Mouse (Mus musculus) ES-E14 (cell line): ENCODE measurements around the gene Lamc1. TPM values are rescaled to one million over a fixed set of nuclear protein-coding genes. Genes with fewer than 3 reads are reported as not detected.
"Not testable (repeated sequence)": the region's sequence is repeated elsewhere in the genome, so short reads cannot be mapped to it uniquely, and the experiment has no call there.

Experiments used
- DNase-seq: peaks from one replicate; pipeline ENCODE4 v3.0.0-alpha.2; 2013; ENCODE audit warnings: low read depth, low spot score
- H3K27ac ChIP-seq: 2 replicates; pipeline ENCODE4 v1.5.1; 2012; ENCODE audit warnings: low read depth, mild to moderate bottlenecking, low read length, moderate library complexity, mixed read lengths; ENCODE audit not compliant: poor library complexity, insufficient read depth, severe bottlenecking
- H3K36me3 ChIP-seq: 2 replicates; pipeline ENCODE4 v1.6.1; 2012; ENCODE audit warnings: mild to moderate bottlenecking, low read length, moderate library complexity, mixed read lengths; ENCODE audit not compliant: control insufficient read depth, poor library complexity, insufficient read depth, severe bottlenecking
- H3K4me1 ChIP-seq, 2 experiments: fragments of 150-350 bp in 1 of 2; sonication (generic) in 1 of 2; 2 replicates each; pipeline ENCODE4 v1.6.1; 2012; ENCODE audit warnings: low read length in 2 of 2, mild to moderate bottlenecking in 1 of 2, mixed read lengths in 1 of 2; ENCODE audit not compliant: control insufficient read depth in 2 of 2, insufficient read depth in 2 of 2, poor library complexity in 1 of 2
- H3K4me3 ChIP-seq, 2 experiments: fragments of 150-350 bp in 1 of 2; sonication (generic) in 1 of 2; 2 replicates each; pipeline ENCODE4 v1.5.1; 2012; ENCODE audit warnings: low read length in 2 of 2, low read depth in 1 of 2, mild to moderate bottlenecking in 1 of 2, mixed read lengths in 1 of 2; ENCODE audit not compliant: insufficient read depth in 1 of 2, poor library complexity in 1 of 2, severe bottlenecking in 1 of 2
- H3K9ac ChIP-seq: 2 replicates; pipeline ENCODE4 v1.6.1; 2012; ENCODE audit warnings: low read depth, mild to moderate bottlenecking, low read length, mixed read lengths; ENCODE audit not compliant: poor library complexity, insufficient read depth, severe bottlenecking
- H3K9me3 ChIP-seq: fragments of 150-350 bp; sonication (generic); 2 replicates; pipeline ENCODE4 v1.6.1; 2012; ENCODE audit warnings: low read depth, mild to moderate bottlenecking, low read length; ENCODE audit not compliant: control insufficient read depth, insufficient read depth
- CHD2 ChIP-seq: IDR thresholded peaks from 2 replicates; pipeline ENCODE4 v1.6.1; 2014; ENCODE audit warnings: mild to moderate bottlenecking, low read depth, low read length, inconsistent platforms
- HCFC1 ChIP-seq: IDR thresholded peaks from 2 replicates; pipeline ENCODE4 v1.6.1; 2012; ENCODE audit warnings: low read length, inconsistent platforms, borderline replicate concordance; ENCODE audit not compliant: insufficient read depth
- MAFK ChIP-seq: IDR thresholded peaks from 2 replicates; pipeline ENCODE4 v1.6.1; 2014; ENCODE audit warnings: mild to moderate bottlenecking, low read depth, low read length, inconsistent platforms; ENCODE audit not compliant: insufficient read depth
- ZC3H11A ChIP-seq: IDR thresholded peaks from 2 replicates; pipeline ENCODE4 v1.6.1; 2012; ENCODE audit warnings: low read depth, mild to moderate bottlenecking, inconsistent platforms, low read length, borderline replicate concordance
- ZNF384 ChIP-seq: IDR thresholded peaks from 2 replicates; pipeline ENCODE4 v1.6.1; 2012; ENCODE audit warnings: low read depth, low read length, inconsistent platforms
- in situ Hi-C, 2 experiments: fragments of 600-800 bp; cut with MboI; formaldehyde crosslinking; loops; one replicate each; pipeline ENCODE4 v1.15.1; 2025; ENCODE audit warnings: low sequenced_read_pairs in 2 of 2, inconsistent platforms in 1 of 2; ENCODE audit not compliant: unreplicated experiment in 2 of 2
- total RNA-seq: library from RNA; depleted of rRNA; stranded (reverse); fragments of 300-350 nt; gene quantifications from 2 replicates; pipeline ENCODE4 v1.2.3, GENCODE M21; 2012

The Lamc1 gene
- total RNA-seq, 1 experiment = 313 TPM

- H3K36me3 ChIP-seq, in situ Hi-C loops, H3K27ac ChIP-seq, DNase-seq, H3K9me3 ChIP-seq, H3K4me3 ChIP-seq, H3K9ac ChIP-seq, H3K4me1 ChIP-seq: not testable (repeated sequence)
Measured at GRCm38 (mm10) chr1:153299436-153299835, 33.1 kb downstream of the Lamc1 start.

- in situ Hi-C loops, H3K27ac ChIP-seq, DNase-seq, H3K4me3 ChIP-seq, H3K36me3 ChIP-seq, H3K9me3 ChIP-seq, H3K4me1 ChIP-seq, H3K9ac ChIP-seq: not testable (repeated sequence)
Measured at GRCm38 (mm10) chr1:153297774-153298363, 34.7 kb downstream of the Lamc1 start.

GRCm38 (mm10) chr1:153296035-153296434 is 36.6 kb downstream of the Lamc1 start:
- in situ Hi-C loops = no loop called here
- Histone ChIP-seq H3K4me3 (no peak overlapping the region), H3K36me3 (no peaks in the 10 kb centered on the region), H3K4me1 (peaks cover 0 to 4% of the 10 kb centered on the region in 2 experiments; a peak in 2 of 4 replicates), H3K9me3 (no peaks in the 10 kb centered on the region), H3K9ac (no peak overlapping the region), H3K27ac (no peak overlapping the region)
- no peak for DNase-seq
- TF ChIP-seq CHD2 (no peak), HCFC1 (no peak), MAFK (peak; percentile 62)

GRCm38 (mm10) chr1:153292892-153293291 is 39.7 kb downstream of the Lamc1 start:
- no peak for DNase-seq
- Histone ChIP-seq H3K4me1 (peaks cover 0 to 6% of the 10 kb centered on the region in 2 experiments; a peak in 2 of 4 replicates), H3K27ac (no peak overlapping the region)

GRCm38 (mm10) chr1:153292202-153292601 is 40.4 kb downstream of the Lamc1 start:
- H3K4me3 ChIP-seq = no peak overlapping the region
- H3K27ac ChIP-seq = no peak overlapping the region
- H3K9ac ChIP-seq = no peak overlapping the region
- H3K9me3 ChIP-seq = no peaks in the 10 kb centered on the region
- no peak for DNase-seq
- peaks cover 0 to 8% of the 10 kb centered on the region in 2 experiments; a peak in 2 of 4 replicates for H3K4me1 ChIP-seq
- in situ Hi-C loops = no loop called here
- H3K36me3 ChIP-seq = no peaks in the 10 kb centered on the region
- no peak for TF ChIP-seq ZC3H11A
- TF ChIP-seq CHD2 = no peak
- TF ChIP-seq ZNF384 = no peak
- TF ChIP-seq HCFC1 = no peak
- TF ChIP-seq MAFK = no peak

More at GRCm38 (mm10) chr1:153292892-153293291, 39.7 kb downstream of the Lamc1 start:
- Histone ChIP-seq H3K36me3 (no peaks in the 10 kb centered on the region), H3K9me3 (no peaks in the 10 kb centered on the region), H3K9ac (no peak overlapping the region), H3K4me3 (no peak overlapping the region)
- in situ Hi-C loops = no loop called here
- TF ChIP-seq MAFK = no peak
- TF ChIP-seq ZNF384 = no peak
- no peak for TF ChIP-seq HCFC1
- no peak for TF ChIP-seq CHD2
- no peak for TF ChIP-seq ZC3H11A
